Mouse (Mus musculus) embryo, embryonic 11 days (tissue): ENCODE data around the gene Mthfd1l.

Experiments used
- DNase-seq: peaks from one replicate; pipeline ENCODE4 v3.0.0-alpha.2; 2015

The Mthfd1l gene

DNA sequence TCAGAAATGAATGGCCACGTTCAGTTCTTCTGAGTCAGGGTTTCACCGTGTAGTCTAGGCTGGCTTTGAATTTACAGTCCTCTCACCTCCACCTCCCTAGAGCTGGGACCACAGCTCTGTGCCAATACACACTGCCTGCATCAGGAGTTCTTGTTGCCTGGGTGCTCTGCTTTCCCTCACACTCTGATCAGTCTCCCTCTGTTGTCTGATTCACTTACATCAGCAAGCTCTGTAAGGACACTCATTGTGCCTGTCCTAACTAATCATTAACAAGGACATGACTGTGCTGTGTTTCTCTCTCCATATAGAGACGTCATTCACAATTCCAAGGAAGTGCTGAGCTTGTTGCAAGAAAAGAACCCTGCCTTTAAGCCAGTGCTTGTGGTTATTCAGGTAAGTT is 5.4 kb downstream of the Mthfd1l start:
- no peak for DNase-seq

DNA sequence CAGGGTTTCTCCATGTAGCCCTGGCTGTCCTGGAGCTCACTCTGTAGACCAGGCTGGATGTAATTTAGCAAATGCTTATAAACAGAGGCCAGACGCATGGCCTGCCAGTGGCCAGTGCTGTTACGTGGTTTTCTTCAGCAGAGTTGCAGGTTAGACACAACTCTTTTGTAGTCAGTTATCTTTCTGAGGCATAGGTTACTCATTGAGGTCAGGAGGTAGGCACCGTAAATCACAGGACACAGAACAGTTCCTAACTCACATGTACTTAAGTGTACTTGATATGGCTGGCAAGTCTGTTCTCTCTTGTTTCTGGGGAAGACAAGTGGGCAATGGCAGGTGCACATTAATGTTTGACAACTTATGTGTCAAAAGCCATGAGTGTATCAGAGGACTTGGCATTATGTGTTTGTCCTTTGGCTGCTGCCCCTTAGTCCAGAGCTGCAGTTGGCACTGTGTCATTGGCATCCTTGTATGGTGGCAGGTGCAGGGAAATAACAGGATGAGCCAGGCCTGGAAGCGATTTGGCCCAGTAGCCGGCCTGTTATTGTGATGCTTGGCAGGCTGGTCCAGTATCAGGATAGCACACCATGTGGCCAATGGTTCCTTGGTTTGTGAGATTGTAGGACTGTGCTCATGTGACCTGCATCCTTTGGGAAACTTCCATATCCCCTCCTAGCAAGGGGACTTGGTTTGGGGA is 6.0 kb downstream of the Mthfd1l start:
- DNase-seq: no peak

DNA sequence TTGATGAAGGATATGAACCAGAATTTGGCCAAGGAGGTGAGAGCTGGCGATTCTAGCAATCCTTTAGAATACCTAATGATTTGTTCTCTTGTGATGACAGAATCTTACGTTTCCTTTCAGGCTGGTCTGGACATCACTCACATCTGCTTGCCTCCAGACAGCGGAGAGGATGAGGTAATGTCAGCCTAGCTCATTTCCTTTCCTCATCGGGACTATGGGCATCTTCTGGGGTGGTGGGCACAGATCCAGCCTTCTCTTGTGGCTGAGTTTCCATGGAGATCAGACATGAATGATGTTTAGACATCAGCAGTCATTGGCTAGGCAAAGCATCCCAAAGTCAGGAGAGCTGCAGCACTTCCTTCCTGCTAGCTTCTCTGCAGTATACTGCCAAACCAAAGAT is 7.3 kb downstream of the Mthfd1l start:
- no peak for DNase-seq

DNA sequence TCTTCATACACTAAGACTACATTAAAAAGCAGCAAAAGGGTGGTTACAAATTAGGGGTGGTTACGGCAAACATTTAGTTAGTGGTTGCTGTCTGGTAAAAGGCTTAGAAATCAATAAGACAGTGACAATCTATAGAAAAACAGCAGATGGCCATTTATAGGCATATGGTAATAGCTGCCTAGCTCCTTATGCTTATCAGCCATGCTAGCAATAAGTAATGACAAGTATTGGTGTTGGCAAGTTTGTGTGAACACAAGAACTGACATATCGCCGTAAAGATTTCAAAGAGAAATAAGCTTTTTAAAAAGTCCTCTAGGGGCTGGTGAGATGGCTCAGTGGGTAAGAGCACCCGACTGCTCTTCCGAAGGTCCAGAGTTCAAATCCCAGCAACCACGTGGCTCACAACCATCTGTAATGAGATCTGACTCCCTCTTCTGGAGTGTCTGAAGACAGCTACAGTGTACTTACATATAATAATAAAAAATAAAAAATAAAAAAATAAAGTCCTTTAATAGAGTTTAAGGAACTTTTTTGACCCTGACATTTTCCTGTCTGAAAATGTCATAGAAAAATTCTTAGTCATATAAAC is 17.5 kb downstream of the Mthfd1l start:
- DNase-seq: no peak

DNA sequence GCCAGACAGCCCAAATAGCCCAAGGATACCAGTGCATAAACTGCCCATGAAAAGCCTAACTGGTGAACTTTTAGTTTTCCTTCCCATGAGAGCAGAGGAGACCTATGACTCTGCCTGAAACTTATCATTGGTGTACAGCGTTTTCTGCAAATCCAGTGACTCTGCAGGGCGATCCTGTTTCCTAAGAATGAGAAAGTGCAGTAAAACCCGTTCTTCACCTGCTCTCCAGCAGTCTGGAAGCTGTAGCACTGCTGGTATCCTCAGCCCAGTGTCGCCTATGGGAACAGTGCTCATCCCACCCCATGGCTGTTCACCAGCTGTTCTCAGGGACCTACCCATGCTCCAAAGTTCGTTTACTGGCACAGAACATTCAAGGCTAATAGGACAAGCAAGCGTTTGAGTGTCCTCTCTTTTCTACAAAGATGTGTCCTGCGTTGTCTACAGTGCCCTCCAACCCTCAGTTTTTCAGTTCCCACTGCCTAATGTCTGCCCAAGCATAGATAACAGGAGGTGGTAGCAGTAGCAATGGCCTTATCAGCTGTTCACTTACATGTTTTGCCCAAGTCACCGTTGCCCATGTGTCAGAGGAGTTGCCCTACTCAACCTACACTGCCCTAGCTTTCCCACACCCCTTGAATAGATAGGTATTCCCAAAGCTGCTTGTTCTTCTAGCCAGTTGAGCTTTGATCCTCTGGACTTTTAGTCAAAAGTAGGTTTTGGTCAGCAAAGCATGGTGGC is 20.6 kb downstream of the Mthfd1l start:
- no peak for DNase-seq

DNA sequence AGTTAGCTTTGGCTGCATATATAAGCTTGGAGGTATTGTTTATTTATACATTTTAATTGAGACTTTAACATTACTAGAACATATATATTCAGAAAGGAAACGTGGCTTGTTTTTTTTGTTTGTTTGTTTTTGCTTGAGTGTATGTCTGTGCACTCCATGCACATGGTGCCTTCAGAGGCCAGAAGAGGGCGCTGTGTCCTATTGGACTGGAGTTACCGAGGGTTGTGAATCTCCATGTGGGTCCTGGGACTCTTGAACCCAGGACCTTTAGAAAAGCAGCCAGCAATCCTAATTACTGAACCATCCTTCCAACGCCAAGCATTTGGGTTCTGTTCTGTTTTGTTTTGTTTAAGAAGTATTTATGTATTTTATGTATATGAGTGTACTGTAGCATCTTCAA is 22.4 kb downstream of the Mthfd1l start:
- peak; percentile 18 for DNase-seq

DNA sequence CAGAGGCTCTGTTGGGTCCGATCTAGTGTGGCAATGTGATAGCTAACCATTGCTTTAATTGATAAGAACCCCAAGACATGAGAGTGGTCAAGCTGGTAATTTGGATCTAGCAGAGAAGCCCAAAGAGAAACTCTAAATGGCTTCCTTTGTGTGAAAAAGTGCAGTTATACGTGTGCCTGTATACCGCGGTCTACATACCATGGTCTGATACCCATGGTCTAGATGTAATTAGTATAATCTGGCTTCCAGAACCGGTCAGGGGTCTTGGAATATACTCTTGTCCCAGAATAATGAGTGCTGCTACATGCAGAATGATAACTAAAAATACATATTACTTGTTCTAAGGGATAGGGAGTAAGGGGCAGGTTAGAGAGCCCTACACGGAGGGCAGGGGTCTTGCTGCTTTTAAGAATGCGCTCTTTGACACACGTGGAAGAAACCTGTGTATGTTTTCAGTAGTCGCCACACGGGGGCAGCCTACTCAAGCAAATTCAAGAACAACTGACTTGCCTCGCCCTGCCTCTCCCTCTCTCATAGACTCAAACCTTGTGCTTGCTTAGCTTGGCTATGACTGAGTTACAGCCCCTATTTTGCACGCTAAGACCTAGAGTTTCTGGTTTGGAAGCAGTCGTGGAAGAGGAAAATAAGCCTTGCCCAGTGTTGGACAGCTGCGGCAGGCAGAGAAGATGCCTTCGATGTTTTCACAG is 23.4 kb downstream of the Mthfd1l start:
- peak; percentile 83 for DNase-seq

DNA sequence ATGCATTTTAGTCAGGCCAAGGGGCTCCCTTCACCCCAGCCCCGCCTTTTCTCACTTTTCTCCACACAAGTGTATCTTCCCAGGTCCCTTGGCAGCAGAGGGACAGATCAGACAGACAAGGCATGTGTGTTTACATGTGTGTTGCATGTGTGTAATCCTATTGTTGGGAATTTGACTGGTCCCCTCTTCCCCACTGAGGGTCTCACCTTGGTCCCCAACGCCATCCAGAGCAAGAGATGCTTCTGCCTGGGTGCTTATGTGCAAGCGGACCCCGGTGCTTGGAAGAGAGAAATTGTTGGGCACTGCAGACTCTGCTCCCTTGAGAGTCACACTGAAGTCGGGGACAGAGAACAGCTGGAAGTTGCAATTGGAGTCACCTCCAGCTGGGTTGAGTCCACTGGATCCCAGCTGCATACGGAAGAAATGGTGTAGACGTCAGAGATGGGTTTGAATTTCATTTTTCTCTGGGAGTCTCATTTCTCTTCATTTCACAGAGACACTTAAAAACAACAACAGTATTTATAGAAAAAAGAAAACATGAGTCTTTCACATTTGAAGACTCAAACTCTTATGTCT is 25.0 kb downstream of the Mthfd1l start:
- DNase-seq: no peak

DNA sequence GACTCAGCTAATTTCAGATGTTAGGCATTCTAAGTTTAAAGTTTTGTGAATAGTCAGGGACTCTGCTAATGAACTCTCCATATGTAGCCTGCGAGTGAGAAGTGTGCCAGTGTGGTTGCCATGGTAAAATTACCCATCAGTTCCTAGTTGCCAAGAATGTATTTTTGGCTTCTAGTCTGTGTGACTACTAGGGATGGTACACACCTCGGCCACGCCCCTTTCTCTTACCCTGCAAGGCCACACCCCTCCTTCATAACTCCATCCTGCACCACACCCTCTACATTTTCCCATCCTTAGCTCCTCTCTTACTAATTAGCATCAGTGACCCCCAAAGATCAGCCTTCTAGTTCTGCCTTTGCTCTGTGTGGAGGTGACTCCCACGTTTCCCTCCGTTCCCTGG is 29.8 kb downstream of the Mthfd1l start:
- DNase-seq: no peak

DNA sequence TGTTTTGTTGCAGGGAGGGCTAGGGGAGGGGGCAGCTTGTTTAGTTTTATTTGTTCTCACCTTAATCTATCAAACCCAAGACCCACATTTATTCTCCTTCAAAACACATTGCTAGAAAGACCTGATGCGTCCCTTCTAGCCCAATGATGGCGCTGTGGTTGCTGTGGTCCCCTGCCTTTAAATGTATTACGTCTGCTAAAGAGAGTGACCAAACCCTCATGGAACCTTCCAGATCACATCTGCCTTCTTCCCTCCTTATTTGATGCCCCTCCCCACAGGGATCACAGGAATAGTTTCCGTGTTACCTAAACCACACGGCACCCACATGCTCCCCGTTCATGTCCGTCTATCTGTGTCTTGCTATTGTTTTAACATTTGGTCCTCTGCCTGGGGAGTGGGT is 32.3 kb downstream of the Mthfd1l start:
- DNase-seq: no peak

DNA sequence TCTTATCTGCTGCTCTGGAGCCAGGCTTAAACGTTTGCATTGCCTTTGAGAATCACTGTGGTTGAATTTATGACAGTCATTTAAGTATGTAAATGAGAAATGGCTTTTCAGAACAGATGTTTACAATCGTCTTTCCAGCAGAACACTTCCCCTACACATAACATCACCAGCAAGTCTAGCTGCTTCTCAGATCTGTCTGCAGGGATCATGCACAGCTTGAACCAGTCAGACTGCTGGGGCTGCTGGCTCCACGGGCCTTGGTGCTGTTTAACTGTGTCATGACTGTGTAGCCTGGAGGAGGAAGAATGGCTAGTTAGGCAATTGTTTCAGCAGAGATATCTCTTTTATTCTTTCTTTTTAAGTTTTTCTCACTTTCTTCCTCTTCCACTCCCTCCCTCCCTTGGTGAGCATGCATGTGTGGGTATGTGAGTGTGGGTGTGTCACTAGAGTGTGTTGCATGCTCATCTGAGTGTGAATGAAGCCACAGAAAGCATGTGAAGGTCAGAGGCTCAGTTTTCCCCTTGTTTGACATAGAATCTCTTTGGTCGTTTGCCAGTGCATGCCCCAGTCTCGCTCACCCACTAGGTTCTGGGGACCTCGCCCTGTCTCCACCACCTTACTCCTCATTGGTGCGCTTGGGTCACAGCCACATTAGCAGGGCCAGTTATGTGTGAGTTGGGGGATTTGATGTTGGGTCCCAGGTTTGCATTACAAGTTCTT is 33.5 kb downstream of the Mthfd1l start:
- DNase-seq: no peak

DNA sequence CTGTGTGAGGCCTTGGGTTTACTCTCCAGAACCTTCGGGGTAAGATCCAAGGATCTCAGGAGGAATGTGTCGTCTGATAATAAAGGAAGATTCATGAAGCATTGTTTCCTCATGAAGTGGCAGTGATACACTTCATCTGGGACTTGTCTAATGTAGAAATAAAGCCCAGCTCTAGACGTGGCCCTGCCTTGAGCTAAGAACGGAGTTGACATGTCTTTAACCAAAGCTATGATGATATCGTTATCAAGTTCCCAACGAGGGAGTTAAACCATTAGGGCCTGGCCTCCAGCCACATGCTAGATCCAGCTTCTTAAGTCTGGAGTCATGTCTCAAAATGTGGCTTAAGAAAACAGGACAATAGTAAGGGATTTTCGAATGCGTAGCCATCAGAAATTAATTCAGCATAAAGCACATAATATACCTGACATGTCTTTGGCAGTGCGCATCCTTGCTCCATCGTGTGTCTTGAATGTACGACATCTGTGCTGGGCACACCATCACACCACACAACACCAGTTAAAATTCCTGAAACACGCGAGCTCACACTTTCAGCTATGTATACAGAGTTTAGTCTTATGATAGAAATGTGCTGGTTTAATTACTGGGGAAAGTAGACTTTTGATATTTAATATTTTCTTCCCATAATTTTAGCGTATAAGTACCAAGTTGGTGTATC is 49.8 kb downstream of the Mthfd1l start:
- DNase-seq: no peak

DNA sequence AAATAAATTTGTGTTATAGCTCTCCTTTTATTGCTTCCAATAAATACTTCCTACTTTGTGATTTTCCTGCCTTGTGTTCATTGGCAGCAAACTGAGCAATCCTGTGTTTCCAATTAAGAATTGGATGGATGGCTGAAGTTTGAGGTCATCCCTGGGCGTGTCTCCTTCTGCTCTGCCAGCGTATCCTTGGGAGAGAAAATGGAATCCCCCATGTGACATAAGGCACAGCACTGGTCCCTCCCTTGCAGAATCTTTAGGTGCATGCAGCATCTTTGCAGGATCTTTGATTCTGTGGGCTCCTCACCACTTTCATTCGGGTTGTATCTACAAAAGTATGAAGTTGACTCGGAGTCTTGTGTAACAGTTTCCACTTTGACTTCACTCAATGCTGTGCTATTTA is 53.7 kb downstream of the Mthfd1l start:
- no peak for DNase-seq

DNA sequence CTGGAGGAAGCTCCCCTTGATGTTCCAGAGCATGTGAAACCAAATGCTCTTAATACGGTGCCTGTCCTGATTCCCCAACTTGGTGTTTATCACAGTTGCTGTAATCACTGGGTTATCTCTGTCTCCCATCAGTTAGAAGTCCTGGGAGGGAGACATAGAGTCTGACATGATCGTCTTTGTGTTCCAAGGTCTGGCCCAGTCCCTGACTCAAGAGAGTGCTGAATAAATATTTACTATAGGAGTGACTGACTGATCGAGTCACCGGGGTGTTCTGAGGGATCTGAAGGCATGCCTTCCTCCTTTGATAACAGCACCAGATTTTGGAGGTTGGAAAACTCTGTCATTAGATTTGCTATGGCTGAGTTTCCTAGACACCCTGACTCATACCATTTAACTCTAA is 54.5 kb downstream of the Mthfd1l start:
- no peak for DNase-seq

DNA sequence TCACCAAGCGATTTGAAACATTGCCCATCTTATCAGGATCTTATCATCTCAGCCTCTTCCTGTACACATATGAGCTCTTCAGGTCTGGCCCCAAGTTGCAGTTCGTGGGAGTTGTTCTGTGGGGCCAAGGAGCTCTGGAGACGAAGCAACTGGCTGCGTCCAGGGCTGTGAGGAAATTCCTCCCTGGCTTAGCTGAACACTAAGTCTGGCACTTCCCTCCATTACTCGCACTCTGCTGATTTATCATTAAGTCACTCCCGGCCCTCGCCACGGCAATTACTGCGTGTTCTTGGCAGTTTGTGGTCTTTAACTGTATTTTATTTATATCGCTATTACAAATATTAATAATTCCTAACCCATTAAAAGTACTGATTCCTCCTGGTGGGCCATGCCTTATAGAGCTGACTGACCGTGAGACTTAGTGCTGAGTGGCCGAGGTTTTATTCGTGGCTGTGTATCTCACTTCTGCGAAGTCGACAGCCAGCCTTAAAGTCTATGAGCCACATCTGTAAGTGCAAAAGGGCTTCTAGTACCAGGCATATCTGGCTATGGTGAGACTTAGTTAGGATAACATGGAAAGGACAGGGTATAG is 56.0 kb downstream of the Mthfd1l start:
- DNase-seq: no peak

DNA sequence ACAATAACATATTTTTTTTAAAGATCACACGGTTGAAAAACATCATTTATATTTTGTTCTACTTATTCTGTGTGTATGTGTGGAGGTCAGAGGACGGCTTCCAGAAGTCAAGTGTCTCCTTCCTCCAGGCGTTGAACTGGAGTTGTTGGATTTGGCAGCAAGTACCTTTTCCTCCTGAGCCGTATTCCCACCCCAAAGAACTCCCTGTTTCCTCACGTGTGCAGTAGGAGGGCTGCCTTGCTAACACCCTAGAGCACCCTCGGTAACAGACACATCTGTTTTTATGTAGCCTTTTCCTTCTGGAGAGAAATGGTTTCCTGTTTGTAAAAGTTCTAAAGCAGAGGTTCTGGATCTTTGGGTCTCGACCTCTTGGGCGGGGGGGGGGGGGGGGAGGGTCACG is 60.8 kb downstream of the Mthfd1l start:
- no peak for DNase-seq

DNA sequence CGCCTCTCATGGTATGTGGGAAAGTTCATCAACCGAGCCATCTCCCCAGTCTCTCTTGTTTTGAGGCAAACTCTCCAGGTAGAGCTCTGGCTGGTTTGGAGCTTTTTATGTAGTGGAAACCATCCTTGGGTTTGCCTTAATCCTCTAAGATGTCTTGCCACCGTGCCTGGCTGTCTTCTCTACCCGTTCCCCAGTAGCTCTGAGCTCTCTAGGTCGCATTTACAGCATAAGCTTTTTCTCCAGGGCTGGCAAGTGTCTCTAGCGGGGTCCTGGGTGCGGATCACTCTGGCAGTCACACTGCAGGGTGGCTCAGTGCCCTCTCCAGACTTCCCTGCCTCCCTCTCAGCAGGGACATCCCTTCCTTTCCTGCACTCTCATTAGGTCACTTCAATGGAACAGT is 63.6 kb downstream of the Mthfd1l start:
- no peak for DNase-seq

DNA sequence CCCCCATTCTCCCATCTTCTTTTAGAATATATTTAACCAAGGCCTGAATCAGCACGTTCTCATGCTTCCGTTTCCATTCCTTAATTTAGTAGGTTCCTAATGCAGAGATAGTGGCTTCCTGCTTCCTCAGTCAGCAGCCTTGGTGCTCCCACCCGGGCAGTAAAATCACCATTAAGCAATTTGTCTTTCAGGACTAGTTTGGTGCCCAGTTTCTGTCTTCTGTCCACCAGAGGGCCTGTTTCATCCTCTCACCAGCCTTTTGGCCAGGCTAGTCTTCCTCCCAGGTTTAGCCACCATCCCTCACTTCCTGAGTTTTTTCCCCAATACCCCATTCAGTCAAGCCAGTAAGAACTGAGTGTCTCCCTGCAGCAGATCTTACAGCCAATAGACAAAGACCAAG is 64.1 kb downstream of the Mthfd1l start:
- peak; percentile 16 for DNase-seq

DNA sequence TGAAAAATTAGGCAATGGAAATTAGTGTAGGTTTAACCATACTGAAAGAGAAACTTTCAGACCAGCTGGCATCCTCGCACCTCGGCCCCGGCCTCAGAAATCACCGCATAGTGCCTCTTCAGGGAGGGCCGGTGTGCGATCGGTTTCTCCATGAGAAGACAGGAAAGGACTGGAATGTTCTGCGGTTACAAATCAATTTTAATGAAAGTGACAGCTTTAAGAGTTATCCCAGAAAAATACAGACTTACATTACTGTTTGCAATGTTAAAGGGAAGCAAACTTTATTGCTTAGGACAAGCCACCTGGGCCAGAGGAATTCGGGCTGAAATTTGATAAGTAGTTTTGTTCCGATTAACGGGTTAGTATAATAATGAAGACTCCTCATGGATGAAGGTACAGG is 65.7 kb downstream of the Mthfd1l start:
- no peak for DNase-seq

DNA sequence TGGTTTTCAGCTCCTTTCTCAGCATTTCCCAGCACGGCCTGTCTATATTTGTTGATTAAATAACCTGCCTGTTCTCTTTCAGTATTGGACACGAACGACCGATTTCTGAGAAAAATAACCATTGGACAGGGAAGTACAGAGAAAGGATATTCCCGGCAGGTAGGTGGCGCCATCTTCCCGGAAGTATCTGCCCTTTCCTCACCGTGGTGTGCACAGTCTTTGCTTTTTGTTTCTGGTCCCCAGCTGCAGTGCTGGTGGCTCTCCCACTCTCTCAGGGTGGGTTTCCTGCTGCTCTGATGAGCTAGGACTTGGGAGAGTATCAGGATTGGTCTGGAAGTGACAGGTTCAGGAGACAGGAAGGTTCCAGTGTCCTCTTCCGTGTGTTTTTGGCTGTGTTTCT is 68.8 kb downstream of the Mthfd1l start:
- DNase-seq: peak; percentile 60

DNA sequence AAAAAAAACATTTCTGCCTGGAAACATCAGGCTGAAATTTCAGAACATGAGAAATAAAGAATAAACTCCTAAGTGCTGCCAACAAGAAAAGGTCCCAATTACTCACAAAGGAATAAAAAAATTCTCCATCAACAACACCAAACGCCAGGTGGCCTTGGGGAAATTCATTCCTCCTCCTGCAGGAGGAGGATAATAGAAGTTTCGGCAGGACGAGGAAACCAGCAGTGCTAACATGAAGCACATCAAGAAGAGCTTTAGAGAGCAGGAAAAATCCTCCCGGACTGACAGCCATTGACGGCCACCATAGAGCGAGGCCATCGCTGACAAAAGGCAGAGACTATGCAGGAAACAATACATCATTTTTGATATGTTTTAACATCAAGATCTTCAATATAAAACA is 71.5 kb downstream of the Mthfd1l start:
- DNase-seq: no peak

DNA sequence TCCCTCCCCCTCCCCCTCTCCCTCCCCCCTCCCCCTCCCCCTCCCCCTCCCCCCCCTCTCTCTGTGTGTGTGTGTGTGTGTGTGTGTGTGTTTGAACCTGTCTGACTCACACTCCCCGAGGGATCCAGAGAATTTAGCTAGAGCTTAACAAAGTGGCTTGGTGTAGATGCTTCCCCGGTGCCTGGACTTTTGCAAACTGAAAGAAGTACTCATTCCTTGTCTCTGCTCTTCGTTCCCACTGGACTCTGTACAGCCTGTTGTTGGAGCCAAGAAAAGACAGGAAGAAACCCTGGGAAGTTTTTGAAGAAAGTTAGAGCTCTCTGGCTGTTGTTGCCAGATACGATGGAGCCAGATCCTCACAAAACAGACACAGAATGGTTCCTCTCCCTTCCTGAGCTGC is 73.6 kb downstream of the Mthfd1l start:
- no peak for DNase-seq
